Mouse (Mus musculus) erythroid progenitor cell, adult 5-6 weeks (primary cell): ENCODE results near the gene Fars2. TPM values are rescaled to one million over a fixed set of nuclear protein-coding genes. Genes with fewer than 3 reads are reported as not detected.
"Not testable (repeated sequence)": the region's sequence is repeated elsewhere in the genome, so short reads cannot be mapped to it uniquely, and the experiment has no call there.

ENCODE experiments used
- ATAC-seq: replicated peaks from 2 replicates; pipeline ENCODE4 v1.8.0; 2016; ENCODE audit warnings: moderate number of reproducible peaks, mild to moderate bottlenecking, moderate TSS enrichment, inconsistent platforms; ENCODE audit not compliant: poor library complexity, low FRiP score, severe bottlenecking
- total RNA-seq, 2 experiments: library from RNA; stranded (forward) in 1 of 2; stranded (reverse) in 1 of 2; fragments of 150-400 nt in 1 of 2; fragments of 186-747, 209-891 nt in 1 of 2; gene quantifications; 2 replicates each; pipeline versions ENCODE4 v1.2.3 to v1.2.4; 2015 to 2017; ENCODE audit warnings: low replicate concordance in 2 of 2

The Fars2 gene
- total RNA-seq, 2 experiments from 2014 or later: 23.5 to 35.8 TPM

DNA sequence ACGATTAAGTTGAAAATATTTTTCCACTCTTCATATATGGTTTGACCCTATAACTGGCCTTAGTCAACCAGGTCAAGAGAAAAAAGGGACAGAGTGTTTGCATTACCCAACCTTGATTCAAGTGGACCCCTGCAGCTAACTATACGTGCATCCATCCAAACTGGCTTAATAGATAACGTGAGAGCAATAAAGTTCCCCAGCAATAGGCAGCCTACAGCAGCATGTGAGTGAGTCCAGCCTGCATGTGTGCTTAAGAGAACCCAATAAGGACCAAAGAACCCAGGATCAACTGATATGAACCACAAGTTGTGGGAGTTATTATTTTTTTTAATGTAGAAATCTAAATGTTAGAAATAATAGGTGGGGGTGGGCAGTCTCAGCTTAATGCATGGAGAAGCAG lies 213.3 kb downstream of the Fars2 start:
- no peak for ATAC-seq

DNA sequence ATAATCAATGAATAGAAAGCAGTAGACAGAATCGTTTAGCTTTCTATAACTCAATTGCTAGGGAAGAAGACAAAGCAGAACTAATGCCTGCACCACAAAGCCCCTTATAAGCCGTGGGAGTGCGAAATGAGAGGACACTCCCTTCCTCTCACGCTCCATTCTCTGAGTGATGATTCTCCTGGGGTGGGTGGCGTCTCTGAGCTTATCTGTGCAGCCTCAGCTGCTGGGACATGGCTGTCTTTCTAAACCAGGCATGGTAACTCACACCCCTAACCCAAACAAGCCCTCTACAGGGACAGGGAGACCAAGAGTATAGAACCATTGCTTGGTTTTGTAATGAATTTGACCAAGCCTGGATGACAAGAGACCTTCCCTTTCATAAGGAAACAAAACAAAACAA lies 217.5 kb downstream of the Fars2 start:
- no peak for ATAC-seq

DNA sequence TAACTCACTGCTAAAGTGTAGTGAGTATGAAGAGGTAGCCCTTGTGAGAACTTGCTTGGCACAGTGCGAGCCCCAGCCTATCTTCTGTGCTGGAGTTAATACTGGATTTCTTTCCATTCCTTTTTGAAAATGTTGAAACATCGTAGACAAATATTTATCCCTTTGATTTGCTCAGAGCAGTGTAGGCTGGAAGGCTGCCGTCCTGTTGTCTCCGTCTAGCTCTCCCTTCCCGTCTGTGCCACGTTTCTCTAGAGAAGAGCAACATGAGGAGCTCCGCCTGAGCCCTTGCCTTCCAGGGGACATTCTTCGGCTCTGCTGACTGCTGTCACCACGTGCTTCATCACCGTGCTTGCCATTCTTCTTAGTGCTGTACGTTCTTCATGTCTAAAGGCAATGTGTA lies 234.3 kb downstream of the Fars2 start:
- no peak for ATAC-seq

DNA sequence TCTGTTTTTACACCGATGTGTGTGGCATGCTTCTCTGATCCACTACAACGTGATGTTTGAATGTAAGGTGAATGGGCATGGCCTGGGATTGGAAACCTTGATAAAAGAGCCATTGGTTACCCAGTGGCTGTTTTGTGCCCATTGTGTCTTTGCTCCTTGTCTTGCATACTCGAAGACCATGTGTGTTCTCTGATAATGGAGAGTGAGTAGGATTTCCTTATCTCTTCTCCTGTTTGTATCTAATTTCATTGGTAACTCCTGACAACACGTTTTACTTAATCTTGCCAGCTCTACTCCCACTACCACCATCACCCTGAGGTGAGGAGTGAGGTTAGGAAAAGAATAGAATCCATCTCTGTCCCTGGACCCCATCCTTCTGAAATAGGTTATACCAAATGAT lies 240.3 kb downstream of the Fars2 start:
- ATAC-seq: no peak

DNA sequence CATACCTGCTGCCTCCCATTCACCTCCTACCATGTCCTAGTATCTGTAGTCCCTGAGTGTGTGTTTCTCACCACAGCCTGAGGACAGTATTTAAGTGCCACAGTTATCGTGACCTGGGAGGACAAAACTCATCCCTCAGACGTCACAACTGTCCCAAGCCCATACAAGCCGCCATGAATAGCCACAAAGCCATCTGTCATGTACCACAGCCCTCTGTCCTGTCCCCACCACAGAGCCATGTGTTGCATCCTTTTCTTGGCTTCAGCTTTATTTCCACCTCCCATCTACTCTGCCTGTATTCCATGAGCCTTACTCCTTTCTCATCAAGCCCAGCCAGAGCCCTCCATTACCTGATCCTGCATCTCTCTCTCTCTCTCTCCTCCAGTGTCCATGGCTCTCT lies 244.2 kb downstream of the Fars2 start:
- no peak for ATAC-seq

DNA sequence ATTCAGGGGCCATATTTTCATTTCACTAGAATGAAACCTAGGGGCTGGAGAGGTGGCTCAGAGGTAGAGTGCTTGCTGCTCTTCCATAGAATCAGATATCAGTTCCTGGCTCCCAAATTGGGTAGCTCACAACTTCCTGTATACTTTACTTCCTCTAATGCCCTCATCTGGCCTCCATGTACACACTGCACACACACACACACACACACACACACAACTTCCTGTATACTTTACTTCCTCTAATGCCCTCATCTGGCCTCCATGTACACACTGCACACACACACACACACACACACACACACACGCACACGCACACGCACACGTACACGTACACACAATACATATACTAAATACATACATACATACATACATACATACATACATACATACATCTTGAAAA lies 248.5 kb downstream of the Fars2 start:
- ATAC-seq: not testable (repeated sequence)

DNA sequence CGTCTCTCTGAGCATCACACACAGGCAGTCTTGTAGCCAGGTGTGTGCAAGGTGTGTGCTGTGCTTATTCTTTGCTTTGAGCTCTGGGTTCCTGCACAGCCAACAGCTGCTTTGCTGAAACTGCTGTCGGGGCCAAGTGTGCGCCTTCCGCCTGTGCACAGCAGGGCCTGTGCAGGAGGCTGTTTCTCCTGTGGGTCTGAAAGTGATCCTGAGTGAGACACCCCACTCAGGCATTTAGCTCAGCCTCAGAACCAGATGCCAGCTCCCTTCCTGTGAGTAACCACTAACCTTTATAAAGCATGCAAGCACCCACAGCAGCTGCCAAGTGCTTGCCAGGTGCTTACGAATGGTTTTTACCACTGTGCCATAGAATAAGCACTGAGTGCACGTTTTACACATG lies 249.1 kb downstream of the Fars2 start:
- no peak for ATAC-seq

DNA sequence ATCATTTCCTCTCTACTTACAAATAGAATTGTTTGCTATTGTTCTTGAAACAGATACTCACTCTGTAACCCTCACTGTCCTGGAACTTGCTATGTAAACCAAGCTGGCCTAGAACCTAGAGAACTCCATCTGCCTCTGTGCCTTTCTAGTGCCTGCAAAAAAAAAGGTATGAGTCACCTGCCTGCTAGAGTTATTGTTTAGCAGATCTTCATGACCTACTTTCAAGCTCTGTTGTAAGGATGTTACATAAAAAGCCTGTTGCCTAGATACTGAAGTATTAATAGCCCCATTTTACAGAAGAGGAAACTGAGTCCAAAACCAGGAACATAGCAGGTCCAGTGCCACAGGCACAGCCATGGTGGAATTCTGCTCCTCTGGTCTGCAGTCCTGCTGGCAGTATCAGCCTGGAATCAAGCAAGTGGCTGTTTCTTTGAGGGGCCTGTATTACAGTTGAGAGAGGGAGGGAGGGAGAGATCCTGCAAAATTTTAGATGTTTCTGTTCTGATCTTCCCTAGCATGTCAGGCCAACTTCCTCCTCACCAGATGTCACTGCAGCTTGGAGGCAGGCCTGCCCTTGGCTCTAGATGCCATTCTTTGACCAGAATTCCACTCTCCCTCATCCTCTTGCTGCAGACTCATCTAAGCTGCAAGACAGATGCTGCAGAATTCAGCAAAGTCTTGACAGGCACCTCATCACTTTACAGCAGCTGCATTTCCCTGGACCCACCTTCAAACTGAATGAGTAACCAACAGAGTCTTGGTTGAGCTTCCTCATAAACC lies 250.7 kb downstream of the Fars2 start:
- ATAC-seq: no peak

DNA sequence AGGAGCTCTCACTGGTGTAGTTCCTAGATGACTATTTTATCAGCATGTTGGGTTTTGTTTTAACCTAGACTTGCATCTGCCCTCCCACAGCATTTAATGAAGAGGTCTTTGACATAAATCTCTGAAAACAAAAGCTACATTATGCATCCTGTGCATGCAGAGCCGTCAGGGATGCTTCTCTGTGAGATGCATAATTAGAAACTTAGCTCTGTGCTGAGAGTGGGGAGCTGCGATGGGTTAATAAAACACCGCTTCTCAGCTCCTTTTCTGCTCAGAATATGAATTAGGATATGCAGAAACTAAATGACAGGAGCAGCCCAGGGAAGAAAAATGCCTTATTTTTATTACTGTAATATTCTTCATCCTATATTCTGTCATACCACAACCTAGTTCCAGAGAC lies 251.6 kb downstream of the Fars2 start:
- no peak for ATAC-seq

DNA sequence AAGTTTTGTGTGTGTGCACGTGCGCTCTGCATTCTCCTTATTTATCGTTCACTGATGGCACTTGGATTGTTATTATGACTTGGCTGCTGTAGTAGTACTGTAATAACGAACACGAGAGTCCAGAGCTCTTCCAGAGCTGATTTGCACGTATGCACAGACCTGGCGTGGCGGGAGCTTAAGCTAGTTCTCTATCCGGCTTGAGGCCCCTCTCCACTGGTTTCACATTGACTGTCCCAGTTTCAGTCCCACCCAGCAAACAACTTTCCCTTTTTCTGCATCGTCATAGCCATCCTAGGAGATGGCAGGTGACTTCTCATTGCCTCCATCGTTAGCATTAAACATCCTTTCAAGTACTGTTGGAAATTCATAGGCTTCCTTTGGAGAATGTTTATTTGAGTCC lies 252.2 kb downstream of the Fars2 start:
- ATAC-seq: no peak

DNA sequence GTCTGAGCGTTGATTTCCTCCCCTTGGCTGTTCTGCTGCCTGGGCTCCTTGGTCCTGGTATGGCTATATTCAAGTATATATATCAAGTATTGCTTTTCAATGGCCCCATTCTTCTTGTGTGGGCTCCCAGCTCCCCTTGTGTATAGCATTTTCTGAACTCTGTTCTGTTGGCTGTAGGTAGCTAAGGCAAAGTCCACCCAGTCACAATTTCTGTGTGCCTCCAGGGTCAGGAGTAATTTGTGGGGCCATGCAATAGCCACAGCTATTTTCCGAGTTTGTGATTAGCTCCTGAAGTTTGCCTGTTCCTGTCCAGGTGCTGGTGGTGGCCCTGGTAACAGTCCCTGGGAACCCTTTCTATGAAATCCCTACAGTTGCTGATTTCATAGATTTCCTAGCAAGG lies 266.0 kb downstream of the Fars2 start:
- ATAC-seq: no peak

DNA sequence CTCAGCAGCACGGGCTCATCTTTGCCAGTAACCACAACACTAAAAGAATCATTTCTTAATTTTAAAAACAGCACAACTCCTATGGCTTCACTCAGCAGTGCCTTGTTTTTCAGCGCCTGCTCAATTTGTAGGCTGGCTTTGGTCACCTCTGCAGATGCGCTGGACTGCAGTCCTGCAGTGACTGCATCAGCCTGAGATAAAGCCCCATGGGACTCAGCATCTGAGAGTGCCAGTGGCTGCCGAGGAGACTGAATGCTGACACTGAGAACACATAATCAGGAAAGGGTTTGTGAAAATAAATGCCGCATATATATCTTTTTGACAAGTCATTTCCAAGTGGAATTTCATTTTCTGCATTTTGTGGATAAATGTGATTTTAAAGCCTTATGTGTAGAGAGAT lies 268.9 kb downstream of the Fars2 start:
- ATAC-seq: no peak

DNA sequence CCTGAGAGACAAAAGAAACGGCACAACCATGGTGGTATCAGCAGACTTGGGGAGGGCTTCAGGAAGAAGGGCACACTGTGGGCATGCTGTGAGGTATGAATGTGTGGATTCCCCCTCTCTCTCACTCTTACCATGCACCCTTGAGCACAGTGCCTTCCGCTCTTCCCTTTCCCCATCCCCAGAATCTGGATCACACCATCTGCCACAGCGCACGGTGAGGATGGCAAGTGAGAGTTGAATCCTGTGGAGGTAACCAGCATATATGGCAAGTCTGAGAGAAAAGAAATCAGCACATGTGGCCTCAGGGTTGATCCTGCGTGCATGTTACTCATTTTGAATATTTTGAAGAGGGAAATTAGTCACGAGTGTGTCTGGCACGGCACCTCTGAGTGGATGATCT lies 274.7 kb downstream of the Fars2 start:
- ATAC-seq: no peak

DNA sequence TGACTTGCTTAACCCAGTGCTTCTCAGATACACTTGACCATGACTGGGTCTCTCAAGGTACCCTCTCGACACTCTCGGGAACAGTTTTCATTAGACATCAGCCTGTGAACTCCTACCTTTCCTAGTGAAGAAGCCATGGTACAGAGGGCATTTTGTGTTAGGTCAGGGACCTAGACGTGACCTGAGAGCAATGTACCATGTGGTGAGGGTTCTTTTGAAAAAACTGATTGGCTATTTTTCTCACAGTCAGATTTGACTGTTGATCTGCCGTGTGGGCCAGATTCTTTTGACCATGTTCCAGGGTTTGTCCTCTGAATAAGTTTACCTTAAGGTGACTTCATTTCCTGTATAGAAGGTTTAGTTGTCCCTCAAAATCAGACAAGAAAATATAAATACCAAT lies 275.5 kb downstream of the Fars2 start:
- no peak for ATAC-seq

DNA sequence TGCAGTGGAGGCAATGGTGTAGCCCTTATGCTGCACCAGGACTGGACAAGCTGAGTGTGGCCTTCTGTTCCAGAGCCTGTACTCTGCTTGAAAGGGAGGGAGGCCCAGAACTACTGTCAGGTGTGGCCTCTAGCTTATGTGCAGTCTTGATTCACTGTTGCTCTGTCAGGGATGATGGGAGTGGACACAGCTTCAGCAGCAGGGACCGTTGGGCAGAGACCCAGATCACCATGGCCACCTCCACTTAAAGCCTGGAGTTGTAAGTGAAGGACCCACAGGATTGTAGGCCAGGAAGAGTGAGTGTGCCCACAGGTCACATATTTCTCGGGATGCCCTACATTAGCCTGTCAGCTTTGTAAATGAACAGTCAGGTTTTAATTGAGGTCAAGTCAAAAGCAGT lies 283.8 kb downstream of the Fars2 start:
- ATAC-seq: no peak

DNA sequence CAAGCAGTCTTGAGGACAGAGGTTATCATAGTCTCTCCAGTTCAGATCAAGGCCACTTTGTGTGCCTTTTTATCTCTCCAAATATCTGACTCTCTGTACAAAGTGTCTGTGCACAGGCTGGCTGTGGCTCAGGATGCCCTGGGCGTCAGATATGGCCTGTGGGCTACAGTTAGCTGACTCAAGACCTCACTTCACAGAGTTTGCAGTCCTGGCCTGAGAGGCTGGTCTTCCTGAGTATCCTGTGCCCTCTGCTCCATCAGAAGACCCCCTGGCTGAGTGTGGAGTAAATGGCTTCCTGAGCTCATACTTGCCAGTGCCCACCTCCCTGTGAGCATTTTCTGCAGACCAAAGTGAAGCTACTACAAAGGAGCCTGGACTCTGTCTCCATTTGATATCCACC lies 296.1 kb downstream of the Fars2 start:
- ATAC-seq: no peak

DNA sequence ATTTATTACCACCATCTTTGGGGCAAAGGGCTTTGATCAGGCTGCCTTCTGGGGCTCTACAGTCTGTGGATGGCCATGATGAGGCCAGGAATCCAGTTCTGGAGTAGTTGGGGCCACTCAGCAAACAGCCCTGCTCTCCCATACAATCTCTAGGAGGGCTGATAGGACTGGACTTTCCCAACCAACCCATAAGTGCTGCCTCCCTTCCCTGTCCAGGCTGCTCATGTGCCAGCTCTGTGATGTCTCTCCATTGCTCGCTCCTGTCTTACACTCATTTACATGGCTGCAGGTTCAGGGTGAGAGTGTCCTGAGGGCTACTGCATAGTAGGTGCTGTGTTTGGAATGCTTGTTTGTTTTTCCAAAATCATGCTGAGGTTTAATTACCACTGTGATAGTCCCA lies 298.0 kb downstream of the Fars2 start:
- ATAC-seq: no peak

DNA sequence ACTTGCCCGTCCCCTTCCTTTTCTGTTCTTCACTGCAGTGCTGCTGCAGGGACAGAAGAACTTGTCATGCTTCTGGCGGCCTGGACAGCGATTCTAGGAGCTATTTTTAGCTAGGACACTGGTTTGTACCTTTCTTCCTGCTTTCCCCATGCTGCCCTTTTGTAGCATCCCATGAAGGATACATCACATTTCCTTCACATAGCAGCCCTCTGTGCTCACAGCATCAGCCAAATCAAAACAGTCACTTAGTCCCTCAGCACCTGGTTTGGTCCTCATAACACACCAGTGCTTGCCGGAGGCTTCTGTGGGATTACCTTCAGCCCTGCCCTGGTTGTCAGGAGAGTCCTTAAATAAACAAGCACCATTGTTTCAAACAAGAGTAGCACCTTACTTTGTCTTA lies 299.3 kb downstream of the Fars2 start:
- no peak for ATAC-seq

DNA sequence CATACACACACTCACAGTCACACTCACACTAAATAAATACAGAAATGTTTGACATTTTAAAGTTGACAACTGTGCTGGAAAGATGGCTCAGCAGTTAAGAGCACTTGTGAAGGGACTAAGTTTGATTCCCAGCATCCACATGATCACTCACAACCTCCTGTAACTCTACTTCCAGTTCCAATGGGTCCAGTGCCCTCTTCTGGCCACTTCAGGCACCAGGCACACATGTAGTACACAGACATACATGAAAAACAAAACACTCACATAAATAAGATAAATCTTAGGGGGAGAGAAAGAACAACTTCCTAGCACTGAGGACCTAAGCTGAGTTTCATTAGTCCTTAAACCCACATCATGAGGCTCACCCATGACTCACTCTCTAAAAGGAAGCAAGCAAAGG lies 302.1 kb downstream of the Fars2 start:
- ATAC-seq: 0 out of 2 replicates have a peak, but pooled peaks have one; percentile 39

DNA sequence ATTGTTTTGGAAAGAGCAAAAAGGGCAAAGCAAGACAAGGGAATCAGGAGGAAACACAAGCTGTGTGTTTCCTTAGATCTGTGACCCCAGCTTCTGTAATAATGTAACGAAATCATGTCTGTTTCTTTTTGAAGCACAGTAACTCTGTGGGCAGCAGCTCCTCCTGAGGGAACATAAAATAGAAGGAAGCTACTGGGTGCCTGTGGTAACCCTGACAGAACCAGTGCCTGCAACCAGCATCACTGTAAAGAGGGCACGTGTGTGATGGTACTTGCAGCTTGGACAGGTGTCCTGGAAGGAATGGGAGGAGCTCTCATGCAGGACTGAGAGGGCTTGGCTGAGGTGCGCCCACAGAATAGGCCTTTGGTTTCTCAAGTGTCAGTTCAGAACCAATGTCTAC lies 305.2 kb downstream of the Fars2 start:
- no peak for ATAC-seq

DNA sequence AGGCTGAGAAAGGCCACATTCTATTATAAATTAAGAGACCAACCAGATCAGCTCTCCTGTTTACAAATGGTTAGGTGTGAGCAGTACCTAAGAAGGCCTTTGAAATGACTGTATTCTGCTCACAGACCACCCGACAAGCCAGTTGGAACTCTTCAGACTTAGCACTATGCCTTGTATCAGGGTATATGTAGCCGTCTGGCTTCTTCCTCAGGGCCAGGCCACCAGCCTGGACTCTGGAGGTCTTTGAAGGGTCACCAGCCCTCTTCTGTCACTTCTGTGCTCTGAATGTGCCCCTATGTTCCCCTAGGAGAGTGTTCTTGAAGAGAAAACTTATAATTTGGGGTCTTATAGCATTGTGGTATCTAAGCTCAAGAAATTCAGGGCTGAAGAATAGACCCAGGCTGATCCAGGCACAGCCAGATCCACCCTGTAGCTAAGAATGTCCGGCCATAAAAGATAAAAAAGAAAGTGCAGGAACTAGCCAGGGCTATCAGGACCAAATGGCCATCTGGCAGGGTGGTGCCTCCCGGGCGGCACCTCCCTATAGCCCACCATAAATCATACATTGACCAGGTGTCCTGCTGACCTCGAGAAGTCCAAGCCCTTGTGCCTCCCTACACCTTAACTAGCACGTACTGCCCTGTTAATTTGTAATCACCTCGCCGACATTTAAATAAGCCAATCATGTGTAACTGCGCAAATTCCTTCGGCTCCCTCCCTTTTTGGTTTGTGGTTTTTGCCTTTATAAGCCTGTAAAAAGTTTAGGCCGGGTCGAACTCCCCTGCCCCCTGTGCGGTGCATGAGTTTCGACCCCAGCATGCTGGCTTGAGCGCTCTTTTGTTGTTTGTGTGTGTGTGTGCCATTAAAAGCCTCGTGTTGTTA lies 308.9 kb downstream of the Fars2 start:
- ATAC-seq: not testable (repeated sequence)
